Mouse (Mus musculus) retina, embryonic 14.5 days (tissue): ENCODE data around the gene Ifngr2.
A peak's percentile ranks its signal among the peaks of the same experiment; 100 is the strongest.
"Not testable (repeated sequence)": the region's sequence is repeated elsewhere in the genome, so short reads cannot be mapped to it uniquely, and the experiment has no call there.

Experiments used
- DNase-seq: peaks from one replicate; pipeline ENCODE4 v3.0.0-alpha.2; 2015; ENCODE audit warnings: low spot score

Ifngr2 gene

GRCm38 (mm10) chr16:91546836-91547741, at the start of gene Ifngr2:
Gene Ifngr2 (plus strand): TSS chr16:91547072.
- peak; percentile 62 for DNase-seq

- DNase-seq: no peak
These were observed 48.8 kb upstream of the Ifngr2 start for GRCm38 (mm10) chr16:91498041-91498440.

- no peak for DNase-seq
These were observed 42.2 kb upstream of the Ifngr2 start for GRCm38 (mm10) chr16:91504701-91505100.

GRCm38 (mm10) chr16:91505116-91505601, 41.7 kb upstream of the Ifngr2 start:
- no peak for DNase-seq

- DNase-seq: no peak
These were observed 40.5 kb upstream of the Ifngr2 start for GRCm38 (mm10) chr16:91506396-91506795.

- peak; percentile 96 for DNase-seq
These were observed 34.6 kb upstream of the Ifngr2 start for GRCm38 (mm10) chr16:91512161-91512787.

- DNase-seq: no peak
These were observed 33.8 kb upstream of the Ifngr2 start for GRCm38 (mm10) chr16:91513099-91513498.

- DNase-seq: no peak
These were observed 29.9 kb upstream of the Ifngr2 start for GRCm38 (mm10) chr16:91517020-91517419.

GRCm38 (mm10) chr16:91522040-91522439, 24.8 kb upstream of the Ifngr2 start:
- no peak for DNase-seq

- no peak for DNase-seq
These were observed 24.2 kb upstream of the Ifngr2 start for GRCm38 (mm10) chr16:91522479-91523309.

- DNase-seq: no peak
These were observed 22.7 kb upstream of the Ifngr2 start for GRCm38 (mm10) chr16:91524206-91524605.

- DNase-seq: no peak
These were observed 20.6 kb upstream of the Ifngr2 start for GRCm38 (mm10) chr16:91526274-91526673.

GRCm38 (mm10) chr16:91527051-91527450, 19.8 kb upstream of the Ifngr2 start:
- no peak for DNase-seq

- DNase-seq: no peak
These were observed 19.4 kb upstream of the Ifngr2 start for GRCm38 (mm10) chr16:91527500-91527899.

- DNase-seq: no peak
These were observed 18.3 kb upstream of the Ifngr2 start for GRCm38 (mm10) chr16:91528578-91528977.

GRCm38 (mm10) chr16:91530830-91531229, 16.0 kb upstream of the Ifngr2 start:
- DNase-seq: not testable (repeated sequence)

- no peak for DNase-seq
These were observed 15.0 kb upstream of the Ifngr2 start for GRCm38 (mm10) chr16:91531856-91532255.

- no peak for DNase-seq
These were observed 14.4 kb upstream of the Ifngr2 start for GRCm38 (mm10) chr16:91532429-91532828.

- DNase-seq: no peak
These were observed 13.5 kb upstream of the Ifngr2 start for GRCm38 (mm10) chr16:91533097-91534001.

- DNase-seq: peak; percentile 54
These were observed 12.4 kb upstream of the Ifngr2 start for GRCm38 (mm10) chr16:91534477-91534876.

GRCm38 (mm10) chr16:91534888-91535287, 12.0 kb upstream of the Ifngr2 start:
- no peak for DNase-seq
